Mouse (Mus musculus) limb, embryonic 14.5 days (tissue): ENCODE data around the gene Higd1c. TPM values are rescaled to one million over a fixed set of nuclear protein-coding genes. Genes with fewer than 3 reads are reported as not detected.
"Not testable (repeated sequence)": the region's sequence is repeated elsewhere in the genome, so short reads cannot be mapped to it uniquely, and the experiment has no call there.

Experiments
- ATAC-seq: fragments of 200-750 bp; cut with Nextera tagmentation; 2 replicates; pipeline ENCODE4 v1.8.0; 2017; ENCODE audit warnings: low read depth, moderate number of reproducible peaks, moderate TSS enrichment; ENCODE audit not compliant: low FRiP score
- DNase-seq: peaks from one replicate; pipeline ENCODE4 v3.0.0-alpha.2; 2015; ENCODE audit warnings: low spot score
- H3K27ac ChIP-seq: fragments of 300-500 bp; sonication (generic); replicated peaks from 2 replicates; pipeline ENCODE4 v1.5.1; 2014; ENCODE audit warnings: low read depth, mild to moderate bottlenecking, low read length, moderate library complexity, mixed read lengths
- H3K27me3 ChIP-seq: fragments of 300-500 bp; sonication (generic); 2 replicates; pipeline ENCODE4 v1.6.1; 2014; ENCODE audit warnings: low read length, mixed read lengths; ENCODE audit not compliant: control insufficient read depth, insufficient read depth
- H3K36me3 ChIP-seq: fragments of 300-500 bp; sonication (generic); 2 replicates; pipeline ENCODE4 v1.6.1; 2014; ENCODE audit warnings: mild to moderate bottlenecking, low read length, moderate library complexity, mixed read lengths; ENCODE audit not compliant: control insufficient read depth, insufficient read depth
- H3K4me1 ChIP-seq: fragments of 300-500 bp; sonication (generic); 2 replicates; pipeline ENCODE4 v1.6.1; 2014; ENCODE audit warnings: antibody characterized with exemption, low read length, mixed read lengths; ENCODE audit not compliant: control insufficient read depth, insufficient read depth
- H3K4me2 ChIP-seq: fragments of 300-500 bp; sonication (generic); replicated peaks from 2 replicates; pipeline ENCODE4 v1.6.1; 2014; ENCODE audit warnings: low read depth, mild to moderate bottlenecking, low read length, moderate library complexity; ENCODE audit not compliant: severe bottlenecking
- H3K4me3 ChIP-seq: fragments of 300-500 bp; sonication (generic); replicated peaks from 2 replicates; pipeline ENCODE4 v1.5.1; 2014; ENCODE audit warnings: low read length
- H3K9ac ChIP-seq: fragments of 300-500 bp; sonication (generic); 2 replicates; pipeline ENCODE4 v1.6.1; 2014; ENCODE audit warnings: mild to moderate bottlenecking, low read depth, low read length, moderate library complexity; ENCODE audit not compliant: severe bottlenecking
- H3K9me3 ChIP-seq: fragments of 300-500 bp; sonication (generic); 2 replicates; pipeline ENCODE4 v1.6.1; 2016; ENCODE audit warnings: low read length; ENCODE audit not compliant: control insufficient read depth
- POLR2A ChIP-seq: fragments of 200-500 bp; IDR thresholded peaks from 2 replicates; pipeline ENCODE4 v1.8.0; 2012; ENCODE audit warnings: inconsistent platforms, mild to moderate bottlenecking, moderate library complexity, borderline replicate concordance; ENCODE audit not compliant: insufficient read depth, insufficient read length; ENCODE audit errors: extremely low read depth
- WGBS: fragments of 180-500 bp; shearing (Covaris S2); extraction: QIAGEN DNeasy Blood & Tissue Kit; methylation state at CpG from one replicate; pipeline ENCODE4 v1.1.7; 2014; 5-methylcytosine and 5-hydroxymethylcytosine counted together
- polyA plus RNA-seq, 2 experiments: library from polyadenylated mRNA; depleted of rRNA in 1 of 2; stranded (reverse) in 1 of 2; unstranded in 1 of 2; fragments of >200 nt; fragmentation: Nextera tagmentation in 1 of 2; extraction: Ambion mirVana in 1 of 2; gene quantifications; 2 replicates each; pipeline versions ENCODE4 v1.2.1 to v1.2.3; 2012 to 2014

Gene Higd1c
- polyA plus RNA-seq (2012; rRNA removed) (not detected in 2 replicates), polyA plus RNA-seq (2014; fragmentation: Nextera tagmentation; extraction: Ambion mirVana) (not detected in 2 replicates)

GRCm38 (mm10) chr15:100364242-100364641 is at the start of gene Higd1c:
TSS of gene Higd1c (plus strand) at chr15:100364542.
- WGBS: 52% methylated on average over 7 of the region's 7 CpGs

DNA sequence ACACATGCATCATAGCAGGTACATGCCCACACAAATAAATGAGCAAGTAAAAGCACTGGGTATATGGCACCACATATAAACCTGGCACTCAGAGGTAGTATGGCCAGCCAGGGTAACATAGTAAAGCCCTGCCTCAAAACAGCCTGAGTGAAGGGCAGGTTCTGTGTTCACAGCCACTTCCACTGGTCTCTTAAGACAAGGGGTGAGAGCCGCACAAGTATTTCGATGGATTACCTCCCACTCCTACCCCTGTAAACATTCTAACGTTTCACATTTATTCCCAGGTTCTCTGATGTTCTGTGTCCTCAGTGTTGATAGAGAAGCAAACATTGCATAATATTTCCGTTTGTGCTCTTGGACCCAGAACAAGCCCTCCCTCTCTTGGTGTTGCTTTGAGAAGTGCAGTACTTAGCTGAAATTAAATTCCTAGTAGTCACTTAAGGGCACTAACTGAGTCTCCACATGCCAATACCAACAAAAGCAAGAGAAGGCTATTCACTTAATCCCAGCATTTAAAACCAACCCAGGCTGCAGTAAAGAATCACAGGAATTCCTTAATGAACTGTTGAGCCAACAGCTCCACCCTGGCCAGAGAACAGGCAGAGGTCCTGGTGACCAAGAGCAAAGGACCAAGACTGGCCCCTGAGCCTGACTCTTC is 46.2 kb upstream of the Higd1c start:
- not testable (repeated sequence) for H3K9me3 ChIP-seq, H3K9ac ChIP-seq, H3K27me3 ChIP-seq, DNase-seq, H3K4me3 ChIP-seq, H3K4me2 ChIP-seq, H3K36me3 ChIP-seq, ATAC-seq, H3K27ac ChIP-seq, H3K4me1 ChIP-seq
- 65% methylated on average over 4 of the region's 4 CpGs for WGBS

More at GRCm38 (mm10) chr15:100364242-100364641, at the start of gene Higd1c:
- H3K9ac ChIP-seq: no peak within 1 kb of the TSS
- H3K27me3 ChIP-seq: no peaks in the 10 kb centered on the region
- no peak for ATAC-seq
- H3K4me3 ChIP-seq: no peak within 1 kb of the TSS
- no peak for DNase-seq
- H3K9me3 ChIP-seq: no peaks in the 10 kb centered on the region
- no peaks in the 10 kb centered on the region for H3K4me1 ChIP-seq
- H3K27ac ChIP-seq: no peak within 1 kb of the TSS
- TF ChIP-seq POLR2A: no peak
- no peak within 1 kb of the TSS for H3K4me2 ChIP-seq
- H3K36me3 ChIP-seq: no peaks in the 10 kb centered on the region

- no peak overlapping the region for H3K27ac ChIP-seq
- ATAC-seq (no peak), DNase-seq (no peak)
- no peak for TF ChIP-seq POLR2A
- H3K4me1 ChIP-seq: no peaks in the 10 kb centered on the region
- WGBS: 67% methylated on average over 1 of the region's 1 CpGs
- no peaks in the 10 kb centered on the region for H3K36me3 ChIP-seq
- no peaks in the 10 kb centered on the region for H3K9me3 ChIP-seq
- H3K27me3 ChIP-seq: no peaks in the 10 kb centered on the region
- H3K9ac ChIP-seq: no peak overlapping the region
- no peak overlapping the region for H3K4me2 ChIP-seq
- no peak overlapping the region for H3K4me3 ChIP-seq
Observed at GRCm38 (mm10) chr15:100319884-100320283, 44.5 kb upstream of the Higd1c start.

- Histone ChIP-seq H3K4me3 (no peak overlapping the region), H3K27me3 (no peaks in the 10 kb centered on the region), H3K9me3 (no peaks in the 10 kb centered on the region), H3K4me2 (no peak overlapping the region), H3K9ac (no peak overlapping the region), H3K4me1 (no peaks in the 10 kb centered on the region), H3K36me3 (no peaks in the 10 kb centered on the region), H3K27ac (no peak overlapping the region)
- no peak for DNase-seq
- 60% methylated on average over 9 of the region's 9 CpGs for WGBS
- TF ChIP-seq POLR2A: no peak
- ATAC-seq: no peak
Observed at GRCm38 (mm10) chr15:100320295-100320905, 43.9 kb upstream of the Higd1c start.

GRCm38 (mm10) chr15:100321134-100321533 is 43.2 kb upstream of the Higd1c start:
- no peak overlapping the region for H3K4me2 ChIP-seq
- TF ChIP-seq POLR2A: no peak
- DNase-seq (no peak), ATAC-seq (no peak)
- no peaks in the 10 kb centered on the region for H3K4me1 ChIP-seq
- no peaks in the 10 kb centered on the region for H3K36me3 ChIP-seq
- no peaks in the 10 kb centered on the region for H3K9me3 ChIP-seq
- no peak overlapping the region for H3K9ac ChIP-seq
- H3K4me3 ChIP-seq: no peak overlapping the region
- H3K27me3 ChIP-seq: no peaks in the 10 kb centered on the region
- H3K27ac ChIP-seq: no peak overlapping the region
- WGBS: 42% methylated on average over 5 of the region's 5 CpGs
